Mouse (Mus musculus) adrenal gland, postnatal 10 days (tissue): ENCODE measurements around the gene Cnbd2. TPM values are rescaled to one million over a fixed set of nuclear protein-coding genes. Genes with fewer than 3 reads are reported as not detected.

ENCODE experiments used
- DNase-seq: peaks from one replicate; pipeline ENCODE4 v3.0.0; 2021; ENCODE audit warnings: mixed read lengths
- long read RNA-seq, 2 experiments: library from polyadenylated mRNA; stranded (forward); transcript quantifications; one replicate each; pipeline ENCODE4 v2.0.0; 2021
- total RNA-seq, 2 experiments: library from RNA; stranded (reverse); gene quantifications; 2 replicates each; pipeline ENCODE4 v1.2.3; 2021

The Cnbd2 gene
- 1 to 10 TPM; 1.5 to 2.0 TPM for total RNA-seq
- long read RNA-seq, experiment 1, partial matches to known transcripts = 1 of 6 reads
- long read RNA-seq, experiment 1, other reads (novel, unspliced or antisense) = 5 of 6 reads
- long read RNA-seq, experiment 2 = 0 reads

DNA sequence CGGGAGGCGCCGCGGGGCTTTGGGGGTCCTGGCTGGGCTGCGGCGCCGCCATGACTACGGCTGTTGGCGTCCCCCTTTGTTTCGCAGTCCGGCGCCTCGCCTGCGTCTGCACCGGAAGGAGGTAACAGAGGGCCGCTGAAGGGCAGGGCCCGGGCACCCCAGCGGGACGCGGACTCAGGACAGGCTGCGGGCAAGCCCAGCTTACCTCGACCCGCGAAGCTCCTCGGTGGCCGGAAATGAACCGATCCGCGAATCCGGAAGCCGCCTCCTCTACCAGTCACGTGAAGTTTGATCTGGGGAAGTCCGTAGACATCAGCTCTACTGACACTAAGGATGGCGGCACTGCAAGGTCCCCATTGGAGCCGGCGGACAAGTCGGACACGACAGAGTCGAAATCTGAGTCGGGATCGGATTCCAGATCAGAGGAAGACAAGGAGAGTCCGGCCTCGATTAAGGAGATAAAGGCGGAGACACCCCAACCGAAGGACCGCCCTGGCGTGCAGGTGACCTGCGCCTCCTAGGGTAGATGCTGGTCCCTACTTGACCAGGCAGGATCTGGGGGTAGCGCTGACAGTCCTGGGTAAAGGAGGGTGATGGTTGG is at the start of gene Cnbd2, which contains the start of gene Scand1:
Gene Cnbd2 (plus strand): TSS at position 3 of the 601 bp plus-strand sequence.
Gene Scand1 (minus strand): TSS at position 408 of the 601 bp plus-strand sequence.
- DNase-seq = peak; percentile 90

DNA sequence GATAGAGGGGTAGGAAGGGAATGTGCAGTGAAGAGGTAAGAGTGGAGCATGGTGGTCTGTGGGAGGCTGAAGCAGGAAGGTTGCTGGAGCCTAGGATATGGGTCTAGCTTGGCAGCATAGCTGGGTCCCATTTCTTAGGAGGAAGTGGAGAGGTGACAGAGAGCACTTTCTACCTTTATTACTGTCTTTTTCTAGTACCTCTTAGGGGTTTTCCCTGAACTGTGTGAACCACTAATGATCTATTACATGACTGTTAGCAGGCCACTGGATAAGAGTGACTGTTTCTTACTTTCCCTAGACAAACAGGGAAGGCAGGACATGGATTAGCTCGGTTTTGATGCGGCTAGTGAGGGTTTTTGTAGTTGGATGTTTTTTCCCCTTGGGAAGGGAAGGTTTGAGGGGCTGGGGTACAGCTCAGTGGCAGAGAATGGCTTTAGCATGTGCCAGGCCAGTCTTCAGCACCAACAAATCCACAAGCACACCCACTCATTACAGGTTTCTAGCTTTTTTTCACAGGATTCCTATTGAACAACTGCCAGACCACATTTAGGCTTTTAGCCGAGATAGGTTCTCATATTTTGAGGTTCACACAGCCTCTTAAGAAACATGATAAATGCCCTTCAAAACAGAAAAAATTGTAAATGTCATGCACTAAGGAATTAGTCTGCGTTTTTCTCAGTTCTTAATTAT is 48.8 kb upstream of the Cnbd2 start:
- DNase-seq = no peak

DNA sequence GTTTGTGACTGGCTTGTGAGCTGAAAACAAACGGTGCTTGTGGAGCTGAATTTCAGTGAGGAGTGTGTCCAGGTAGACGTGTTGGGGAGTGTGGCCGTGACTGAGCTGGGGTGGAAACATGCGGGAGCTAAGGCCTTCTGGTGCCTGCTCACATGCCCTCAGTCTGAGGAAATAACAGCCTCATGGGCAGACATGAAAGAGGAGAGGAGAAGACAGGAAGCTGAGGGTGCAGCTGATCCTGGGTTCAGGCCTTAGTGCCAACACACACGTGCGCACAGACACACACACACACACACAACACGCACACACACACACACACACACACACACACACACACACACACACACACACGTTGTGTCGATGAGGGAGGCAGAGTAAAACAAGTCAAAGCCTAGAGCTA is 44.5 kb upstream of the Cnbd2 start:
- DNase-seq = no peak

DNA sequence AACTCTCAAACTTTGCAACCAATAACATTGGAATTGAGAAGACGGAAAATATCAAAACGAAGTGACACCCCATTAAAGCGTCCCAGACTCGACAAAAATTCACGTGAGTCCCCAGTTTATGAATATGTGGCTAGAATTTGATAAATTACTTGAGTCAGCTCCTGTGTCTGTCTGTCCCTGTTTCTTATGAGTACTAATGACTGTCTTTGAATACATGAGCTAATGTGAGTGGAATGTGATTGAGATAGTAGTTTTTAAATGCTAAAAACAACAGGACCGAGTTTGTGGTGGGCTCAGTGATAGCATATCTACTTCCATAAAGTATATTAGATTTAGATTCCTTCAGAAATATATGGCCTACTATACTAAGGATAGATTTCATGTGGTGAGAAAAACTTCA is 39.5 kb upstream of the Cnbd2 start:
- no peak for DNase-seq

DNA sequence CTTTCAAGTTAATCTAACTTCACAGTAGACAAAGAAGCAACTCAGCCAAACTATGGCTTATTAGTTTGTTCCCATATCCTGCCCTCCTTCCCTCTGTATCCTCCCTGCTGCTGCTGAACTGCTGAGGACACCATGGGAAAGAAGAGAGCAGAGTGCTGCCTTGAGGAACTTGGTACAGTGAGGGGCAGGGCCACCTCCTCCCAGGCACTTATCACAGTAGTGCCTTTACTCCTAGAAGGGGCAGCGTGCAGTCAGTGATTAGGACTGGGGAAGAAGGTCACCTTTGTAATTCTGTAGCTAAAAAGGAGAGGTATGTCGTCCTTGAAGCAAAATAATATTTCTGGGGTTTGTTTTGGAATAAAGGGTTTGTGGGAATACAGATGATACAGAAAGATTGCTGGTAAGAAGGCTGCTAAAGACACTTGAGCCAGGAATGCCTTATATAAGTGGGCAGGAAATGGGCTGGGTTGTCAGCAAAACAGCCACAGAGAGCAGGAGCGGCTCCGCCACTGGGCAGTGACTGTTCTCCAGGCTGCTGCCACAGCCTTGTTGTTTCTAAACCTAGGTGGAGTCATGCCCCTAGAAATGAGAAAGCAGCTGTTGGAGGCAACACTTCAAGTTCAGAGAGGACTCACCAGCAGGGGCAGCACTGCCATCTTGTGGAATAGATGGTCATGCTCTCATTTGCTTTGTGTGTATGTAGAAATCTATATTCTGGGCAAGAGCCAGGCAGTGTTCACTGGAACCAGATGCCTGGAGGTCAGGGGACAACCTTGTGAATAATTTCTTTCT is 33.7 kb upstream of the Cnbd2 start:
- peak; percentile 88 for DNase-seq

DNA sequence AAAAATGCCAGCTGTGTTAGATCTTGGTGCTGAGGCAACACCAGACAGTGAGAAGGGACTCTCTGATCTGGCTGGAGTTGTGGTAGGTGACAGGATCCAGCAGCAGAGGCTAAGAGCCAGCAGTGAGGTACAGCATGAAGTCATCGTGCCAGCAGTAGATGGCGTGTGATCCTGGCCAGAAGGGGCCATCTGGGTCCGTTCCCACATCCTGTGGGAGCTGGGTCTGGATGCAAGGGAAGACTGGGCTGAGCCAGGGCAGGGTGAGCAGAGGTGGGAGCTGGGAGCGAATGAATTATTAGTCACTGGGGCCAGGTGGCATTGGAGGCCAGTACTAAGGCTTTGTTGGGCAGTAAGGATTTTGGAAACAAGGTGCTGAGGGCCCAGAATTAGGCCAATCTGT is 30.9 kb upstream of the Cnbd2 start:
- peak; percentile 15 for DNase-seq

DNA sequence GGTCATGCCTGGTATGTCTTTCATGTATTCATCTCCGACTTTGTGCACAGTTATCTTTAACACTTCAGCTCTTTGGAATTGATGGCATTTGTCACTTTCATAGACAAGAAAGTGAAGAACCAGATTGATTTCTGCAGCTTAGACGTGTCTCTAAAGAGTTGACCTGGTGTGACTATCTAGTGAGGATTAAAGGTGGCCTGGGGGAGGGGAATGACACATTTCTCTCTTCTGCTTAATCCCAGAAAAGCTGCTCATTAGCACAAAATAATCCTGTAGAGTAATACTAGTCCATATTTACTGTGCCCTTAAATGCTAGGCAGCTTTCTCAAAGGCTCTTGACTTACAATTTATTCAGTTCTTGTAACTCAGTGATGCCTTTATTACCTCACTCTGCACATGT is 26.9 kb upstream of the Cnbd2 start:
- DNase-seq = no peak

DNA sequence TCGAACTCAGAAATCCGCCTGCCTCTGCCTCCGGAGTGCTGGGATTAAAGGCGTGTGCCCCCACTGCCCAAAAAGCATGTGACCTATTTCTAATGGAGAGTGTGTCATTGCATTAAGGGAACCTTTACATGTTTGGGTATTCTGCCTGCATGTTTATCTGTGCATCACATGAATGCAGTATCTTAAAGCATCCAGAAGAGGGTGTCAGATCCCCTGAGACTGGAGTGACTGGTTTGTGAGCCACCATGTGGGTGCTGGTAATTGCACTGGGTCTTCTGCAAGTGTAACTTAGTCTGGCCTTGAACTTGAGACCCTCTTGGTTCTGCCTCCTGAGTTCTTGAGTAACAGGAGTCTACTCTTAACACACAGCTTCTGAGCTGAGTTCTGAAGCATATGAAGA is 25.4 kb upstream of the Cnbd2 start:
- no peak for DNase-seq

DNA sequence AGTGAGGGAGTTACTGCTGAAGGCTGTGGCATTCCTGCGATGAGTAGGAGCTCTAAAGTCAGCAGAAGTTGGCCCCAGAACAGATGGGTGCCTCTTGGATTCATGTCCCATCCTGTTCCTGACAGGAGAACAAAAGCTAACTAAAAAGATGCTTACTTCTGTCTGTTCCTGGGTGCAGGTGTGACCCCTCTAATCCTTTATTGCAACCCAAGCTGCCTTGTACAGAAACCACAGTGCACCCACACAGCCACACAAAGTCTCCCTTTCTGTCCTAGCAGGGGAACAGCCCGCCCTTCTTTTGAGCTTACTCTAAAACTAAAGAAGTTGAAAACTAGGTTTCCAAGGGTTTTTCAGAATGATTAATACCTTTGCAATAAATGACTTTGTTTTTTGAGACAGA is 23.9 kb upstream of the Cnbd2 start:
- DNase-seq = no peak

DNA sequence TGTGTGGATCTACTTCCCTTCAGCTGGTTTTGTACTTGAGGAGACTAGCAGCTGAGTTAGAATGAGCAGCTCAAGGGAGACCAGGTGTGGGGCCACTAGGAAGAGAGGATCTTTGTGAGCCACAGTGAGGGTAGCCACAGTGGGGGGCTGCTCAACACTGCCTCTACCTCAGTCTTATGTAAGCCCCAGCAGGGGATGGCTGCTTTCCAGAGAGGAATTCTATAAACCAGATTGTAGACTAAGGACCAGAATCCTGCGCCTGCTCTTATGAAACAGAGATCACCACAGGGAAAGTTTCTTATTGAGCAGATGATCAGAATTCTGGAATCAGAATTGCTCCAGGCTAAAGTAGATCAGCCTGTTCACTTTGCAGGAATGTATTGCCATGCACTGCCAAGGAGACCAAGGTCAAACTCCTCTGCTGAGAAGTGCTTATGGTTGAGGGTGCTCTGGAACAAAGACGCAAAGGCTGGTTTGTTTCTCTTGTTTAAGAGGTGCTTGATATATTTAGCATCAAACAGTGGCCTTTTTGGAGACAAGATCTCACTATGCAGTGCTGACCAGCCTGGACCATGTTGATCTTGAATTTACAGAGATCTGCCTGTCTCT is 22.4 kb upstream of the Cnbd2 start:
- DNase-seq = peak; percentile 36

DNA sequence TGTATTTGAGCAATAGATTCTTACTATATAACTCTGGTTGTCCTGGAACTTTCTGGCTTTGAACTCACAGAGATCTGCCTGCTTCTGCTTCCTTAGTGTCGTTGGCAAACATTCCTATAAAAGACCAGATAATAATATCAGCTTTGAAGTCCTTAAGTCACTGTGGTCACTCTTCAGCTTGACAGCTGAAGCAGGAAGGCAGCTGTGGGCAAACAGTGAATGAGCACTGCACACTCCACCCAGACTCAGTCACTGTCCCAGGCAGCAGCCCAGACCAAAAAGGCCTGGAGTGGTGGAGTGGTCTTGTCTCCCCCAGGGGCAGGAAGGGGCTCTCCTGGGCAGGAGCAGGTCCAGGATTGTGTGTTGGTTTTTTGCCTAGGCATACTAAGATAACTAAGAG is 20.1 kb upstream of the Cnbd2 start:
- no peak for DNase-seq

DNA sequence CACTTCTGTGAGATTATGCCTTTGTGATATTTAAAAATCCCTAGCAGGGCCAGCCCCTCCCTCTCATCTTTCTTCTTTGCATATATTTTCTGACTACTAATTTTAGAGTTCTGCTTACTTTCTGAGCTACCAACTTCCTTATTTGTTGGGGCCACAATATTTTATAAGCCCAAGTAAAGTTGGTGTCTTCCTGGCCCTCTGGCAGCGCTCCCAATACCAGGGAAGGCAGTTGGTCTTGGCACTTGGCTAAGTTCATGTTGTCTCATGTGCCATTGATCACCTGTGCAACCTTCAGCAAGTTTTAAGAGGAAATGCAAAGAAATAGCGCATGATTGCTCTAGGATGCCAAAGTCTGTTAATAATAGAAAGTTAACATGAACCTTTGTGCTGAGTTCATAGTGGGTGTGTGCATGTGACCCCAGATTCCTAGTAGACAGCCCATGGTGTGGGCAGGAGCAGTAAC is 16.5 kb upstream of the Cnbd2 start:
- DNase-seq = no peak

DNA sequence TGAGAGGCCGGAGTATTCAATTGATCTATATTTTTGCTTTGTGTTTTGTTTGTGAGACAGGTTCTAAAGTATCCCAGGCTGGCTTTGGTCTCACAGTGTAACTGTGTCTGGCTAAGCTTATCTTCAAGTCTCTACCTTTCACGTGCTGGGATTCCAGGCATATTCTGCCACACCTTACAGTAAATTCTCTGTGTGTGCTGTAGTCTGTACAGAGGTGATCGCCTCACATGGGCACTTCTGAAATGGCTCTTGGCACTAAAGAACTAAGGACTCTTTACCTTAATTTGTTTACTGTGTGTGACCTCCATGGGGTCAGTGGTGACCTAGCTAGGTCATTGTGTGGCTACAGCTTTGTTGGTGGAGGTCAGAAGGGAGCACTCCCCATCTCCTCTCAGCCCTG is 15.9 kb upstream of the Cnbd2 start:
- DNase-seq = no peak

DNA sequence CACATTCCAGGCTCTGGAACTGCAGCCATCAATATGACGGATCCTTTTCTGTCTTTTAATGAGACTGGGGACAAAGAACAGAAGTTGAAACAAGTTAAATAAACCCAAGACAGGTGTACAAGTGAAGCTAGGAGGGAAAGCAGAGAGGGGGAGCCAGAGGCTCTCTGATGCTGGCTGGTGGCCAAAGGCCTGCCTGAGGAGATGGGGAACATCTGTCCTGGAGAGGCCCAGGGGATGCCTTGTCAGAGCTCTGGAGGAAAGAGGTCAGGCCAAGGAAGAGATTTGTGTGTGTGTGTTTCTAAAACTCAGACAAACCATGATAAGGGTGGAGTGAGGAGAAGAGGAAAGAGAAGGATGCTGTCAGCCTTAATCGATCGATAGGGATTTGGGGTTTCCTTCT is 14.4 kb upstream of the Cnbd2 start:
- no peak for DNase-seq

DNA sequence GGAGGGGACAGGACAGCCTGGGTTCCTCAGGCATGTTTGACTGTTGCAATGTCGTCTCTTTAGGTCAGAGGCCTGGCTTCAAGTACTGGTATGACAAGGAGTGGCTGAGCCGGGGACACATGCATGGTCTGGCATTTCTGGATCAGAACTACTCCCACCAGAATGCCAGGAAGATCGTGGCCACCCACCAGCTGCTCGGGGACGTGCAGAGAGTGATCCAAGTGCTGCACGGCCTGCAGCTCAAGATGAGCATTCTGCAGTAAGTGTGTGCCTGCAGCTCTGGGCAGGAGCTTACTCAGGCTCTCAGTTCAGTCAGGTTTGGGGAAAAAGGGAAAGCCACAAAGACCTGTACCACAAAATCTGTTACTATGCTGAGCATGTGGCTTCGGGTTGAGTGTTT is 13.6 kb upstream of the Cnbd2 start:
- DNase-seq = no peak

DNA sequence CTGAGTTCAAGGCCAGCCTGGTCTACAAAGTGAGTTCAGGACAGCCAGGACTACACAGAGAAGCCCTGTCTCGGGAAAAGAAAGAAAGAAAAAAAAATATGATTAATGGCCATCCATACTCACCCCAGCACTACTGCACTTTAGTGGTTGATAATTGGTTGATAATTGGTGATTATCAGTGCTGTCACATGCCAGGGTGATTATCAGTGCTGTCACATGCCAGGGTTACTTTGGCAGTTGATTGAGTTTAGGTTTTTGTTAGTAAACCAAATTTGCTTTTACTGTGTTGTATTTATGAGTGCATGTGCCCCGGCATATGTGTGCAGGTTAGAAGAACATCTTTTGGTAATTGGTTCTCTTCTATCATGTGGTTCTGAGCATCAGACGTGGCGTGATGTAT is 10.0 kb upstream of the Cnbd2 start:
- no peak for DNase-seq

DNA sequence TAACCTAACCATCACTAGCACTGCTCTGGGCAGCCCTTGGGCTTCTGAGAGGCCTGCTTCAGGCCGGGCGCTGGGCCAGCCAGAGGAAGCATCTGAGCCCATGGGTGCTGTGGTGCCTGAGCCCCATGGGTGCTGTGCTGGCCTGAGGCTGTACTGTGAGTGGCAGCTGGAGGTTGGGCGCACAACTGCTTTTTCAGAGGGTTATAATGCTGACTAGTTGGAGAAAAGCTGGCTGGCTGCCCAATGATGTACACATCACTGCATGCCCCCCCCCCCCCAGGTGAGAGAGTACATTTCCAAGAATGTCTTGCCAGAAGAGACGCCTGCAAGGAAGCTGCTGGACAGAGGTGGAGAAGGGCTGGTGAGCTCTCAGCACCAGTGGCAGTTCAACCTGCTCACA is 7.7 kb upstream of the Cnbd2 start:
- DNase-seq = no peak

DNA sequence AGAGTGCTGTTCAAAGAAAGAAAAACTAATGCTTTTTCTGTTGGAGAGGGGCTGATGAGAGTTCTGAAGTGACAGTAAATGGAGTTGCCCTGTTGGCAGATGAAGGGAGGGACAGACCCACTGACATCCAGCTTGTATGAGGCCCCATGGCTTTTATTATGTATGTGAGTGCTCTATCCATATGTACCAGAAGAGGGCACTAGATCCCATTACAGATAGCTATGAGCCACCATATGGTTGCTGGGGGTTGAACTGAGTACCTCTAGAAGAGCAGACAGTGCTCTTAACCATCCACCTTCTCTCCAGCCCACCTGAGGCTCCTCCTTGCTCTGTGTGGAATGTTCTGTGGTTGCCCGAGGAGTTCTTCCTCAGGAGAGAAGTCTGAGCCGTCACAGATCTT is 6.3 kb upstream of the Cnbd2 start:
- no peak for DNase-seq

DNA sequence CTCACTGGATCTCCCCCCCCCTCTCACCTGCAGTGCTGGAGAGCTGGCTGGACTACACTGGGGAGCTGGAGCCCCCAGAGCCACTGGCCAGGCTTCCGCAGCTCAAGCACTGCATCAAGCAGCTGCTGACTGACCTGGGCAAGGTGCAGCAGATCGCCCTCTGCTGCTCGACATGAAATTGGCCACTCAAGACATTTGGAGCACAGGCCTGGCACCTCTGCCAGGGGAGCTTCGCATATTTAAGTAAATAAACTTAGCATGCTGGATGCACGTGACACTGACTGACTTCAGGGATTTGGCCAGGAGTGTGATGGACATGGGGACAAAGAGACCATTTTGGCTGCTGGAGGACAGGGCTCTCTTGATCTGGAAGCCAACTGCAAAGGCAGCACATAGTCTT is 4.8 kb upstream of the Cnbd2 start:
- peak; percentile 22 for DNase-seq

DNA sequence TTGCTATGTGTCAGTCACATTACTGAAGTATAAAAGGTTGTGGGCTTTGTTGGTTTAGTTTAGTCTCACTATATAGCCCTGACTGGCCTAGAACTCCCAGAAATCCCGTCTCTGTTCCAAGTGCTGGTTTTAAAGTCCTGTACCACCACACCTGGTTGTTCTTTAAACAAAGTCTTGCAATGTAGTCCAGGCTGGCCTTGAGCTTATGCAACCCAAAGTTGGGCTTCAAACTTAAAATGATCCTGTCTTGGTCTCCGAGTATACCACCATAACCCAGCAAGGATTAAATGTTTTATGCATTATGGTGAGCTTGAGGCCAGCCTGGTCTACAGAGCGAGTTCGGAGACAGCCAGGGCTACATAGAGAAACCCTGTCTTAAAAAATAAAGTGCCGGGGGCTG is 2.2 kb upstream of the Cnbd2 start:
- no peak for DNase-seq

DNA sequence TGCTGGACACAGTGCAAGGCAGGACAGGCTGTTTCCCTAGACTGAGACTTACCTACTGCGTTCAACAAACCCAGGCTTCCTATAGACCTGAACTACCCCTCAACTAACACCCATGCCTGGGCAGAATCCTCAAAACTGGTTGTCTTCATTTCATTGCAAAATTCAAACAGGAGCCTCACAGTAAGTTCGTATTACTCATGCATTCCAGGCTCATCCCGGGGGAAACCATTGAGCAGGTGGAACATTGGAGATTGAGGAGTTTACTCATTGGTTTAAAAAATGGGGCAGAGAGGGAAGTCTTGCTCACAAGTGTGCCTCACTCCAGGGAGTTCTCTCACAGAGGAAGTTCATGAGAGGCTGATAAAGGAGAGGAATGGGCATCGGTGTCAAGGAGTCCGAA is 1.6 kb upstream of the Cnbd2 start:
- DNase-seq = no peak

DNA sequence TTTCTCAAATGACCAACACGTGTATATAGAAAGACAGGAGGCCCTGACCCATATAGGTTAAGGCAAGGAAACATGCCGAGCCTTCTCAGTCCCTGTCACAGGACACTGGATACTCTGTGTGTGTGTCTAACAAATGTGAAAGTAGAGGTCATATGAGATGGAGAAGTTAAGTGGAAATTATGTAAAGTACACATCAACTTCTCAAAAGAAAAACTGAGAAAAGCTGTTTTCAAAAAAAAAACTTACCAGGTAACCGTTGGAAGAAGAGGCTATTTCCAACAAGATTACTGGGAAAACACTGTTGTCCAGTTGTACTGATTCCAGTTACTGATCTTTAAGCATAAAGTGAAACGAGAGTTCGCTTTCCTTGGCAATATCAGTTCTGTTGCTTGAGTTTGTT is 1.2 kb upstream of the Cnbd2 start:
- DNase-seq = no peak

DNA sequence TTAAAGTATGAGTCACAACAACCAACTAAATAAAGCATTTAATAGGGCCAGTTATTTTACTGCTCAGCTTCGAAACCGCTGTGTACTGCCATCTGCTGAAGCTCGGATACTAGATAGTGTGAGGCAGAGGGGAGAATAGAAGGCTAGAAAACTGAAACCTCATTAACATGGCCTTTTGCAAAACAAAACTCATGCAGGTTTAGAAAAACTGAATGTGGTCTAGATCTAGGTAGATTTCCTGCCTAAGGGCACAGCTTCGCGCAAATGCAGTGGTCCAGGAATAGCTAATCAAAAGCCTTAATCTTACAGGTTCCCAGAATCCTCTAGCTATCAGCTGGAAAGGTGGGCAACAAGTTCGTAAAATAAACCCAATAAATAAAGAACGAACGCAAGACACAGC is 658 bp upstream of the Cnbd2 start:
- no peak for DNase-seq
